Mouse (Mus musculus) midbrain, embryonic 11.5 days (tissue): ENCODE data around the gene Myo1f. TPM values are rescaled to one million over a fixed set of nuclear protein-coding genes. Genes with fewer than 3 reads are reported as not detected.

ENCODE experiments used
- ATAC-seq: fragments of 200-750 bp; cut with Nextera tagmentation; 2 replicates; pipeline ENCODE4 v1.8.0; 2017; ENCODE audit warnings: moderate TSS enrichment, moderate library complexity; ENCODE audit not compliant: low FRiP score
- DNase-seq: peaks from one replicate; pipeline ENCODE4 v3.0.0; 2015; ENCODE audit warnings: low spot score; ENCODE audit errors: missing footprints
- H3K27ac ChIP-seq: fragments of 300-500 bp; sonication (generic); 2 replicates; pipeline ENCODE4 v1.5.1; 2014; ENCODE audit warnings: low read depth, low read length
- H3K27me3 ChIP-seq: fragments of 300-500 bp; sonication (generic); 2 replicates; pipeline ENCODE4 v1.6.1; 2014; ENCODE audit warnings: mild to moderate bottlenecking, low read length, moderate library complexity, mixed read lengths; ENCODE audit not compliant: control insufficient read depth, insufficient read depth
- H3K36me3 ChIP-seq: fragments of 300-500 bp; sonication (generic); 2 replicates; pipeline ENCODE4 v1.6.1; 2014; ENCODE audit warnings: mild to moderate bottlenecking, low read length, moderate library complexity, mixed read lengths; ENCODE audit not compliant: control insufficient read depth, insufficient read depth
- H3K4me1 ChIP-seq: fragments of 300-500 bp; sonication (generic); 2 replicates; pipeline ENCODE4 v1.6.1; 2014; ENCODE audit warnings: low read length; ENCODE audit not compliant: control insufficient read depth, insufficient read depth
- H3K4me2 ChIP-seq: fragments of 300-500 bp; sonication (generic); 2 replicates; pipeline ENCODE4 v1.6.1; 2014; ENCODE audit warnings: mild to moderate bottlenecking, moderate library complexity
- H3K4me3 ChIP-seq: fragments of 300-500 bp; sonication (generic); 2 replicates; pipeline ENCODE4 v1.5.1; 2014; ENCODE audit warnings: low read depth, low read length
- H3K9ac ChIP-seq: fragments of 300-500 bp; sonication (generic); 2 replicates; pipeline ENCODE4 v1.6.1; 2014; ENCODE audit warnings: low read length
- H3K9me3 ChIP-seq: fragments of 300-500 bp; sonication (generic); 2 replicates; pipeline ENCODE4 v1.6.1; 2016; ENCODE audit warnings: low read length; ENCODE audit not compliant: control insufficient read depth
- WGBS: fragments of 180-500 bp; shearing (Covaris S2); extraction: QIAGEN DNeasy Blood & Tissue Kit; methylation state at CpG from one replicate; pipeline ENCODE4 v1.1.7; 2014; 5-methylcytosine and 5-hydroxymethylcytosine counted together
- polyA plus RNA-seq: library from polyadenylated mRNA; unstranded; fragments of >200 nt; fragmentation: Nextera tagmentation; extraction: Ambion mirVana; gene quantifications from 2 replicates; pipeline ENCODE4 v1.2.1, GENCODE M21; 2014

Gene Myo1f
- polyA plus RNA-seq, 1 experiment from 2014 or later: 3.0 TPM

GRCm38 (mm10) chr17:33649781-33650475, 94.4 kb downstream of the Myo1f start:
- H3K9me3 ChIP-seq: no peaks in the 10 kb centered on the region
- ATAC-seq (peak; percentile 35; the same call in 1 of the 2 replicates), DNase-seq (no peak)
- H3K9ac ChIP-seq: no peak overlapping the region
- no peaks in the 10 kb centered on the region for H3K27me3 ChIP-seq
- no peak overlapping the region for H3K4me2 ChIP-seq
- H3K36me3 ChIP-seq: peaks cover 53% of the 10 kb centered on the region
- no peaks in the 10 kb centered on the region for H3K4me1 ChIP-seq
- H3K27ac ChIP-seq: no peak overlapping the region
- 98% methylated on average over 34 of the region's 34 CpGs for WGBS
- no peak overlapping the region for H3K4me3 ChIP-seq

Other genes starting within 250 kb of the Myo1f start
- 20.6 and 23.7 TPM in 2 replicates for gene Zfp81, start 196.8 kb upstream of the Myo1f start, polyA plus RNA-seq
- gene Zfp101, start 161.1 kb upstream of the Myo1f start, polyA plus RNA-seq: 22.8 and 23.7 TPM in 2 replicates
- not detected in 2 replicates for gene Actl9, start 122.8 kb upstream of the Myo1f start, polyA plus RNA-seq
- gene Adamts10, start 31.5 kb upstream of the Myo1f start, polyA plus RNA-seq: 22.7 and 25.9 TPM in 2 replicates
- 62.5 and 68.0 TPM in 2 replicates for gene Zfp414, start 73.4 kb downstream of the Myo1f start, polyA plus RNA-seq
- 0.21 and 0.93 TPM in 2 replicates for gene Pram1, start 82.3 kb downstream of the Myo1f start, polyA plus RNA-seq
- 581 and 639 TPM in 2 replicates for gene Hnrnpm, start 131.2 kb downstream of the Myo1f start, polyA plus RNA-seq
- gene March2, start 163.0 kb downstream of the Myo1f start, polyA plus RNA-seq: 37.3 and 39.0 TPM in 2 replicates
- gene Rab11b, start 204.8 kb downstream of the Myo1f start, polyA plus RNA-seq: 295 and 314 TPM in 2 replicates
- gene Angptl4, start 226.1 kb downstream of the Myo1f start, polyA plus RNA-seq: 20.6 and 21.4 TPM in 2 replicates